ENCODE assay signal across 18 mouse cellular contexts in genomic region chr3:131465536-131466260, GRCm38 (mm10). TPM values are rescaled to one million over a fixed set of nuclear protein-coding genes. Genes with fewer than 3 reads are reported as not detected.
DNase-seq lines count a peak whose midpoint lies in the region; ATAC-seq and TF ChIP-seq lines count a peak whose summit lies in the region.
"Had no signal": no experiment of that assay in that cellular context is flagged by ENCODE, and none has a peak within 500 bp of the region (broad histone marks: within the 10 kb centered on the region; RNA-seq: fewer than 3 reads in every experiment).

No protein-coding gene starts in this region.

- H3K36me3 ChIP-seq in limb, embryonic 13.5 days = no peaks in the 10 kb centered on the region
- H3K36me3 ChIP-seq in limb, embryonic 10.5 days = no peaks in the 10 kb centered on the region
- H3K36me3 ChIP-seq in limb, embryonic 15.5 days = no peaks in the 10 kb centered on the region
- no peaks in the 10 kb centered on the region for H3K36me3 ChIP-seq in hindbrain, postnatal 0 days (ENCODE audit: insufficient read depth, low read length)
- H3K36me3 ChIP-seq: G1E; heart, embryonic 12.5 days; midbrain, embryonic 12.5 days had no signal

- 59% methylated on average over 3 of the region's 3 CpGs for WGBS in limb, embryonic 13.5 days
- WGBS in limb, embryonic 10.5 days = 81% methylated on average over 3 of the region's 3 CpGs
- 41% methylated on average over 3 of the region's 3 CpGs for WGBS in bone marrow, adult 2 months
- WGBS in limb, embryonic 15.5 days = 71% methylated on average over 3 of the region's 3 CpGs
- 87% methylated on average over 3 of the region's 3 CpGs for WGBS in hindbrain, postnatal 0 days

- TF ChIP-seq POLR2A in bone marrow, adult 2 months (IDR thresholded peaks at IDR 0.05; ENCODE audit: borderline replicate concordance, control insufficient read depth, low read depth, low read length) = no peak

- no peaks in the 10 kb centered on the region for H3K9me3 ChIP-seq in limb, embryonic 13.5 days
- H3K9me3 ChIP-seq in limb, embryonic 10.5 days (replicated peaks) = no peaks in the 10 kb centered on the region
- H3K9me3 ChIP-seq in limb, embryonic 15.5 days = no peaks in the 10 kb centered on the region
- H3K9me3 ChIP-seq in hindbrain, postnatal 0 days (ENCODE audit: low read length) = no peaks in the 10 kb centered on the region
- H3K9me3 ChIP-seq: heart, embryonic 12.5 days; midbrain, embryonic 12.5 days had no signal

- ATAC-seq in limb, embryonic 13.5 days (ENCODE audit: low FRiP score, low read depth) = no peak
- no peak for ATAC-seq in limb, embryonic 15.5 days (ENCODE audit: insufficient number of reproducible peaks, low FRiP score, low TSS enrichment, low read depth)
- ATAC-seq in hindbrain, postnatal 0 days = no peak
- ATAC-seq: CD4-positive, CD25-positive, alpha-beta regulatory T cell, adult 4 months had no signal

- no peak for DNase-seq in limb, embryonic 10.5 days (ENCODE audit: low spot score)
- peak; percentile 36 for DNase-seq in adrenal gland, postnatal 10 days
- no peak for DNase-seq in hindbrain, postnatal 0 days (ENCODE audit: low spot score)
- DNase-seq in right cerebral cortex, adult 18-20 months = no peak
- DNase-seq in lung, postnatal 25 days (ENCODE audit: low spot score) = no peak
- DNase-seq: cerebellum, adult 9-11 months; embryo, embryonic 11 days; gastrocnemius, postnatal 25 days; lung, postnatal 14 days; right cerebral cortex, postnatal 4 days had no signal

- 0 out of 2 replicates have a peak, but pooled peaks cover 9% of the 10 kb centered on the region for H3K4me1 ChIP-seq in limb, embryonic 13.5 days
- H3K4me1 ChIP-seq in limb, embryonic 10.5 days = peaks cover 8% of the 10 kb centered on the region
- peaks cover 10% of the 10 kb centered on the region for H3K4me1 ChIP-seq in bone marrow, adult 2 months (ENCODE audit: control insufficient read depth, insufficient read depth, low read length)
- H3K4me1 ChIP-seq in limb, embryonic 15.5 days = peaks cover 14% of the 10 kb centered on the region; the same call in 1 of the 2 replicates
- no peaks in the 10 kb centered on the region for H3K4me1 ChIP-seq in hindbrain, postnatal 0 days (ENCODE audit: insufficient read depth, low read length)
- H3K4me1 ChIP-seq: heart, embryonic 12.5 days had no signal

- H3K4me3 ChIP-seq in limb, embryonic 13.5 days = no peak overlapping the region
- no peak overlapping the region for H3K4me3 ChIP-seq in limb, embryonic 10.5 days
- H3K4me3 ChIP-seq in bone marrow, adult 2 months (replicated peaks; ENCODE audit: control insufficient read depth, low read depth, low read length) = no peak overlapping the region
- no peak overlapping the region for H3K4me3 ChIP-seq in limb, embryonic 15.5 days
- no peak overlapping the region for H3K4me3 ChIP-seq in hindbrain, postnatal 0 days (ENCODE audit: low read length)
- H3K4me3 ChIP-seq: heart, embryonic 12.5 days; midbrain, embryonic 12.5 days had no signal

- H3K27ac ChIP-seq in limb, embryonic 13.5 days = 0 out of 2 replicates have a peak overlapping the region, but pooled peaks have one; percentile 22
- no peak overlapping the region for H3K27ac ChIP-seq in limb, embryonic 10.5 days
- peak overlapping the region; percentile 91 for H3K27ac ChIP-seq in bone marrow, adult 2 months (ENCODE audit: control insufficient read depth, insufficient read depth, low read depth, low read length, poor library complexity)
- H3K27ac ChIP-seq in limb, embryonic 15.5 days = 0 out of 2 replicates have a peak overlapping the region, but pooled peaks have one; percentile 40
- H3K27ac ChIP-seq in hindbrain, postnatal 0 days = no peak overlapping the region
- H3K27ac ChIP-seq: liver, embryonic 14.5 days; midbrain, embryonic 12.5 days had no signal

- H3K27me3 ChIP-seq in limb, embryonic 13.5 days = no peaks in the 10 kb centered on the region
- H3K27me3 ChIP-seq in limb, embryonic 10.5 days (ENCODE audit: low read depth, poor library complexity, severe bottlenecking) = no peaks in the 10 kb centered on the region
- no peaks in the 10 kb centered on the region for H3K27me3 ChIP-seq in limb, embryonic 15.5 days
- H3K27me3 ChIP-seq in hindbrain, postnatal 0 days (ENCODE audit: insufficient read depth, low read length) = no peaks in the 10 kb centered on the region
- H3K27me3 ChIP-seq: midbrain, embryonic 12.5 days had no signal

- H3K9ac ChIP-seq in limb, embryonic 13.5 days = no peak overlapping the region
- H3K9ac ChIP-seq in limb, embryonic 15.5 days = no peak overlapping the region
- no peak overlapping the region for H3K9ac ChIP-seq in hindbrain, postnatal 0 days (replicated peaks; ENCODE audit: low read length)
- H3K9ac ChIP-seq: heart, embryonic 12.5 days; liver, embryonic 14.5 days; midbrain, embryonic 12.5 days had no signal

- no peak overlapping the region for H3K4me2 ChIP-seq in limb, embryonic 13.5 days (replicated peaks)
- H3K4me2 ChIP-seq in limb, embryonic 15.5 days = no peak overlapping the region
- H3K4me2 ChIP-seq in hindbrain, postnatal 0 days (ENCODE audit: low read depth, low read length) = no peak overlapping the region
- H3K4me2 ChIP-seq: heart, embryonic 12.5 days; midbrain, embryonic 12.5 days had no signal

- TF ChIP-seq CTCF in bone marrow, adult 2 months (IDR thresholded peaks at IDR 0.05; ENCODE audit: control insufficient read depth, insufficient read depth, low read length) = no peak
- no peak for TF ChIP-seq CTCF in hindbrain, postnatal 0 days (IDR thresholded peaks at IDR 0.05; ENCODE audit: low read depth)

RNA-seq across cellular contexts. Expression of gene Sgms2, which starts 25.5 kb away (rescaled TPM):
- polyA plus RNA-seq in limb, embryonic 13.5 days (2015; fragmentation: Nextera tagmentation; extraction: Ambion mirVana) = 10.5 and 13.2 TPM in 2 replicates
- polyA plus RNA-seq in limb, embryonic 10.5 days (2016; fragmentation: Nextera tagmentation; extraction: Ambion mirVana) = 1.2 and 1.3 TPM in 2 replicates
- total RNA-seq in adrenal gland, postnatal 10 days (2021) = 10 to 100 TPM in 1 of 2 experiments, 1 to 10 TPM in 1; 5.4 to 13.8 TPM
- polyA plus RNA-seq in bone marrow, adult 2 months (2011; ENCODE audit: insufficient read depth, insufficient read length, low replicate concordance, missing spikeins) = 2.1 and 6.6 TPM in 2 replicates
- 22.3 and 24.3 TPM in 2 replicates for polyA plus RNA-seq in limb, embryonic 15.5 days (2015; fragmentation: Nextera tagmentation; extraction: Ambion mirVana)
- total RNA-seq in hindbrain, postnatal 0 days (2014; rRNA removed) = 2.8 and 3.9 TPM in 2 replicates
- polyA plus RNA-seq in hindbrain, postnatal 0 days (2015; fragmentation: Nextera tagmentation; extraction: Ambion mirVana) = 3.8 and 4.2 TPM in 2 replicates
- polyA plus RNA-seq: CD4-positive, CD25-positive, alpha-beta regulatory T cell, adult 4 months; G1E had no signal

Comparison
In these comparisons a context has a peak if more than half of its experiments do, and no peak if none do; other contexts are left out.
1. H3K27ac ChIP-seq: peak in limb, embryonic 13.5 days (single experiment), bone marrow, adult 2 months (single experiment) and limb, embryonic 15.5 days (single experiment); none in limb, embryonic 10.5 days (single experiment) and hindbrain, postnatal 0 days (single experiment).